Mouse (Mus musculus) neural tube, embryonic 11.5 days (tissue): ENCODE data around the gene Tcl1b1. TPM values are rescaled to one million over a fixed set of nuclear protein-coding genes. Genes with fewer than 3 reads are reported as not detected.

Experiments used
- ATAC-seq: fragments of 200-750 bp; cut with Nextera tagmentation; 2 replicates; pipeline ENCODE4 v1.8.0; 2017; ENCODE audit warnings: moderate number of reproducible peaks, mild to moderate bottlenecking, moderate TSS enrichment, moderate library complexity; ENCODE audit not compliant: insufficient read depth, low FRiP score, low TSS enrichment
- DNase-seq: peaks from one replicate; pipeline ENCODE4 v3.0.0-alpha.2; 2015; ENCODE audit warnings: low spot score
- H3K27ac ChIP-seq: fragments of 300-500 bp; sonication (generic); 2 replicates; pipeline ENCODE4 v1.5.1; 2014; ENCODE audit warnings: low read depth, mild to moderate bottlenecking, low read length
- H3K27me3 ChIP-seq: fragments of 300-500 bp; sonication (generic); 2 replicates; pipeline ENCODE4 v1.6.1; 2014; ENCODE audit warnings: mild to moderate bottlenecking, low read length, mixed read lengths; ENCODE audit not compliant: control insufficient read depth, insufficient read depth
- H3K36me3 ChIP-seq: fragments of 300-500 bp; sonication (generic); 2 replicates; pipeline ENCODE4 v1.6.1; 2014; ENCODE audit warnings: mild to moderate bottlenecking, low read length, moderate library complexity, mixed read lengths; ENCODE audit not compliant: control insufficient read depth, insufficient read depth
- H3K4me1 ChIP-seq: fragments of 300-500 bp; sonication (generic); 2 replicates; pipeline ENCODE4 v1.6.1; 2014; ENCODE audit warnings: low read length, mixed read lengths; ENCODE audit not compliant: control insufficient read depth, insufficient read depth
- H3K4me2 ChIP-seq: fragments of 300-500 bp; sonication (generic); 2 replicates; pipeline ENCODE4 v1.6.1; 2014; ENCODE audit warnings: low read depth, mild to moderate bottlenecking, moderate library complexity
- H3K4me3 ChIP-seq: fragments of 300-500 bp; sonication (generic); 2 replicates; pipeline ENCODE4 v1.5.1; 2014; ENCODE audit warnings: low read depth, low read length
- H3K9ac ChIP-seq: fragments of 300-500 bp; sonication (generic); 2 replicates; pipeline ENCODE4 v1.6.1; 2014; ENCODE audit warnings: mild to moderate bottlenecking, low read length
- H3K9me3 ChIP-seq: fragments of 300-500 bp; sonication (generic); 2 replicates; pipeline ENCODE4 v1.6.1; 2016; ENCODE audit warnings: low read length; ENCODE audit not compliant: control insufficient read depth
- WGBS: fragments of 180-500 bp; shearing (Covaris S2); extraction: QIAGEN DNeasy Blood & Tissue Kit; methylation state at CpG from one replicate; pipeline ENCODE4 v1.1.7; 2014; 5-methylcytosine and 5-hydroxymethylcytosine counted together
- polyA plus RNA-seq: library from polyadenylated mRNA; unstranded; fragments of >200 nt; fragmentation: Nextera tagmentation; extraction: Ambion mirVana; gene quantifications from 2 replicates; pipeline ENCODE4 v1.2.1, GENCODE M21; 2014

Tcl1b1 gene
- polyA plus RNA-seq, 1 experiment from 2014 or later: not detected

DNA sequence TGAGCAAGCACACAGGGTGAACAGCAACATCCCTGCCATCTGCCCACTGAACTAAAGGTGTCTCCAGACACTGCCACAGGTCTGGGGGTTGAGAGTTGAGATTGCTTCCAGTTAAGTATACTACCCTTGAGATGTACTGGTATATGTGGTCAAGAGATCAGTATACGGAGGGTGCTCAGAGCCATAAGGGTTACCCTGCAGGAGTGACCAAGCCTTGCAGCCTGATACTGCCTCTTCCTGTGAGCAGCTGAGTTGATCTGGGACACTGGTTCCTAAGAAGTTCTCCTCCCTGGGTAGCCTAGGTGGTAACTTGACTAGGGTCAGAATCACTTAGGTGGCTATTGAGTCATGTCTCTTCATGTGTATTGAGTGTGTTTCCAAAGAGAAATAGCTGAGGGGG is 49.0 kb downstream of the Tcl1b1 start:
- no peak for DNase-seq
- Histone ChIP-seq H3K4me2 (no peak overlapping the region), H3K4me3 (no peak overlapping the region), H3K9ac (no peak overlapping the region), H3K36me3 (no peaks in the 10 kb centered on the region), H3K4me1 (no peaks in the 10 kb centered on the region), H3K9me3 (no peaks in the 10 kb centered on the region), H3K27me3 (no peaks in the 10 kb centered on the region), H3K27ac (no peak overlapping the region)
- ATAC-seq: no peak
- 94% methylated on average over 1 of the region's 1 CpGs for WGBS

DNA sequence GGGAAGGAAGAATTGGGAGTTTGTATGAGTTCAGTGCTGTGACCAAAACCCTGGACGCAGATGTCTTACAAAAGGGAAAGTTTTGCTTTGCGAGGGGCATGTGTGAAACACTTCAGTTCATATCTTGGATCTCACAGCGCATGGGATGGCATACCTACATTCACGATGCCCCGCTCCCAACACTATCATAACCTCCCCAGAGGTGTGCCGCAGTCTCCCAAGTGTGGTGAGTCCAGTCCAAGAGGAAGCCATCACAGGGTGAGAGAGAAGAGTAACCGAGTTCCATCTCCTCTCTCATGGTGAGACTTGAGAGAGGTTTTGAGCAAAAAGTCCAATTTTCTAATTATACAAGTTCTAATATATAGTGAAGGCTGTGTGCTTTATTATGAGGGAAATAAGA is 49.7 kb downstream of the Tcl1b1 start:
- WGBS: 94% methylated on average over 7 of the region's 7 CpGs
- Histone ChIP-seq H3K36me3 (no peaks in the 10 kb centered on the region), H3K4me1 (no peaks in the 10 kb centered on the region), H3K27ac (no peak overlapping the region), H3K4me3 (no peak overlapping the region), H3K27me3 (no peaks in the 10 kb centered on the region), H3K9ac (no peak overlapping the region), H3K4me2 (no peak overlapping the region), H3K9me3 (no peaks in the 10 kb centered on the region)
- DNase-seq: no peak
- no peak for ATAC-seq

Other genes starting within 250 kb of the Tcl1b1 start
- 0.05 and 0.18 TPM in 2 replicates for gene Syne3, start 149.9 kb upstream of the Tcl1b1 start, polyA plus RNA-seq
- gene Glrx5, start 127.0 kb upstream of the Tcl1b1 start, polyA plus RNA-seq: 192 and 194 TPM in 2 replicates
- not detected in 2 replicates for gene Tcl1b2, start 13.7 kb upstream of the Tcl1b1 start, polyA plus RNA-seq
- gene Tcl1b5, start 16.7 kb downstream of the Tcl1b1 start, polyA plus RNA-seq: not detected in 2 replicates
- gene Tcl1b3, start 31.4 kb downstream of the Tcl1b1 start, polyA plus RNA-seq: not detected in 2 replicates
- not detected in 2 replicates for gene Tcl1b4, start 42.3 kb downstream of the Tcl1b1 start, polyA plus RNA-seq
- gene Tcl1, start 63.1 kb downstream of the Tcl1b1 start, polyA plus RNA-seq: not detected in 2 replicates
- 0.51 and 0.77 TPM in 2 replicates for gene Tunar, start 174.2 kb downstream of the Tcl1b1 start, polyA plus RNA-seq